Mouse (Mus musculus) ES-E14 (cell line): ENCODE results near the gene B4galnt3. TPM values are rescaled to one million over a fixed set of nuclear protein-coding genes. Genes with fewer than 3 reads are reported as not detected.
A peak's percentile ranks its signal among the peaks of the same experiment; 100 is the strongest.

Experiments
- DNase-seq: peaks from one replicate; pipeline ENCODE4 v3.0.0-alpha.2; 2013; ENCODE audit warnings: low read depth, low spot score
- H3K27ac ChIP-seq: 2 replicates; pipeline ENCODE4 v1.5.1; 2012; ENCODE audit warnings: low read depth, mild to moderate bottlenecking, low read length, moderate library complexity, mixed read lengths; ENCODE audit not compliant: poor library complexity, insufficient read depth, severe bottlenecking
- H3K36me3 ChIP-seq: 2 replicates; pipeline ENCODE4 v1.6.1; 2012; ENCODE audit warnings: mild to moderate bottlenecking, low read length, moderate library complexity, mixed read lengths; ENCODE audit not compliant: control insufficient read depth, poor library complexity, insufficient read depth, severe bottlenecking
- H3K4me1 ChIP-seq, 2 experiments: fragments of 150-350 bp in 1 of 2; sonication (generic) in 1 of 2; 2 replicates each; pipeline ENCODE4 v1.6.1; 2012; ENCODE audit warnings: low read length in 2 of 2, mild to moderate bottlenecking in 1 of 2, mixed read lengths in 1 of 2; ENCODE audit not compliant: control insufficient read depth in 2 of 2, insufficient read depth in 2 of 2, poor library complexity in 1 of 2
- H3K4me3 ChIP-seq, 2 experiments: fragments of 150-350 bp in 1 of 2; sonication (generic) in 1 of 2; 2 replicates each; pipeline ENCODE4 v1.5.1; 2012; ENCODE audit warnings: low read length in 2 of 2, low read depth in 1 of 2, mild to moderate bottlenecking in 1 of 2, mixed read lengths in 1 of 2; ENCODE audit not compliant: insufficient read depth in 1 of 2, poor library complexity in 1 of 2, severe bottlenecking in 1 of 2
- H3K9ac ChIP-seq: 2 replicates; pipeline ENCODE4 v1.6.1; 2012; ENCODE audit warnings: low read depth, mild to moderate bottlenecking, low read length, mixed read lengths; ENCODE audit not compliant: poor library complexity, insufficient read depth, severe bottlenecking
- H3K9me3 ChIP-seq: fragments of 150-350 bp; sonication (generic); 2 replicates; pipeline ENCODE4 v1.6.1; 2012; ENCODE audit warnings: low read depth, mild to moderate bottlenecking, low read length; ENCODE audit not compliant: control insufficient read depth, insufficient read depth
- CHD2 ChIP-seq: IDR thresholded peaks from 2 replicates; pipeline ENCODE4 v1.6.1; 2014; ENCODE audit warnings: mild to moderate bottlenecking, low read depth, low read length, inconsistent platforms
- HCFC1 ChIP-seq: IDR thresholded peaks from 2 replicates; pipeline ENCODE4 v1.6.1; 2012; ENCODE audit warnings: low read length, inconsistent platforms, borderline replicate concordance; ENCODE audit not compliant: insufficient read depth
- MAFK ChIP-seq: IDR thresholded peaks from 2 replicates; pipeline ENCODE4 v1.6.1; 2014; ENCODE audit warnings: mild to moderate bottlenecking, low read depth, low read length, inconsistent platforms; ENCODE audit not compliant: insufficient read depth
- ZC3H11A ChIP-seq: IDR thresholded peaks from 2 replicates; pipeline ENCODE4 v1.6.1; 2012; ENCODE audit warnings: low read depth, mild to moderate bottlenecking, inconsistent platforms, low read length, borderline replicate concordance
- ZNF384 ChIP-seq: IDR thresholded peaks from 2 replicates; pipeline ENCODE4 v1.6.1; 2012; ENCODE audit warnings: low read depth, low read length, inconsistent platforms
- in situ Hi-C, 2 experiments: fragments of 600-800 bp; cut with MboI; formaldehyde crosslinking; loops; one replicate each; pipeline ENCODE4 v1.15.1; 2025; ENCODE audit warnings: low sequenced_read_pairs in 2 of 2, inconsistent platforms in 1 of 2; ENCODE audit not compliant: unreplicated experiment in 2 of 2
- total RNA-seq: library from RNA; depleted of rRNA; stranded (reverse); fragments of 300-350 nt; gene quantifications from 2 replicates; pipeline ENCODE4 v1.2.3, GENCODE M21; 2012

B4galnt3 gene
- total RNA-seq, 1 experiment = 34.1 TPM

GRCm38 (mm10) chr6:120194305-120194704, 100.1 kb downstream of the B4galnt3 start:
- Histone ChIP-seq H3K4me3 (no peak overlapping the region), H3K4me1 (peaks cover 3 to 27% of the 10 kb centered on the region in 2 experiments), H3K9ac (no peak overlapping the region), H3K9me3 (no peaks in the 10 kb centered on the region), H3K36me3 (no peaks in the 10 kb centered on the region), H3K27ac (no peak overlapping the region)
- in situ Hi-C loops = loop anchor here (5.0 to 25.0 kb wide), 4 partner anchors 192 to 710 kb away; partner anchors contain the start of gene Fbxl14 (in 1 of the 2)
- no peak for TF ChIP-seq CHD2
- DNase-seq = no peak

- Histone ChIP-seq H3K9me3 (no peaks in the 10 kb centered on the region), H3K36me3 (no peaks in the 10 kb centered on the region), H3K27ac (no peak overlapping the region), H3K4me3 (no peak overlapping the region), H3K4me1 (peaks cover 8 to 28% of the 10 kb centered on the region in 2 experiments), H3K9ac (no peak overlapping the region)
- TF ChIP-seq MAFK = no peak
- TF ChIP-seq HCFC1 = no peak
- no peak for TF ChIP-seq ZC3H11A
- TF ChIP-seq ZNF384 = no peak
- no peak for TF ChIP-seq CHD2
- no peak for DNase-seq
- in situ Hi-C loops = loop anchor here (5.0 to 25.0 kb wide), 4 partner anchors 191 to 709 kb away; partner anchors contain the start of gene Fbxl14 (in 1 of the 2)
Observed at GRCm38 (mm10) chr6:120193793-120194192, 100.6 kb downstream of the B4galnt3 start.

GRCm38 (mm10) chr6:120193174-120193573, 101.2 kb downstream of the B4galnt3 start:
- in situ Hi-C loops = loop anchor here (5.0 to 25.0 kb wide), 4 partner anchors 191 to 708 kb away; partner anchors contain the start of gene Fbxl14 (in 1 of the 2)
- Histone ChIP-seq H3K36me3 (no peaks in the 10 kb centered on the region), H3K9me3 (no peaks in the 10 kb centered on the region), H3K4me3 (no peak overlapping the region), H3K4me1 (peaks cover 8 to 28% of the 10 kb centered on the region in 2 experiments), H3K27ac (no peak overlapping the region), H3K9ac (no peak overlapping the region)
- peak; percentile 82 for DNase-seq
- peak; percentile 97 for TF ChIP-seq ZC3H11A
- no peak for TF ChIP-seq HCFC1
- no peak for TF ChIP-seq ZNF384

GRCm38 (mm10) chr6:120192211-120192870, 102.0 kb downstream of the B4galnt3 start:
- H3K36me3 ChIP-seq = no peaks in the 10 kb centered on the region
- peak overlapping the region; percentile 47 to 53 for H3K4me3 ChIP-seq
- TF ChIP-seq ZC3H11A (no peak), CHD2 (peak; percentile 92), HCFC1 (no peak), ZNF384 (no peak), MAFK (0 out of 2 replicates have a peak, but pooled peaks have one; percentile 24)
- peaks cover 8 to 31% of the 10 kb centered on the region in 2 experiments for H3K4me1 ChIP-seq
- H3K9me3 ChIP-seq = no peaks in the 10 kb centered on the region
- H3K9ac ChIP-seq = peak overlapping the region; percentile 29; the same call in 1 of the 2 replicates
- H3K27ac ChIP-seq = peak overlapping the region; percentile 52
- DNase-seq = peak; percentile 78
- in situ Hi-C loops = loop anchor here (5.0 to 25.0 kb wide), 4 partner anchors 190 to 708 kb away; partner anchors contain the start of gene Fbxl14 (in 1 of the 2)
